Mouse (Mus musculus) thymus, adult 2 months (tissue): ENCODE results near the gene Ece1.

ENCODE experiments used
- CTCF ChIP-seq: fragments of 200-500 bp; IDR thresholded peaks from 2 replicates; pipeline ENCODE4 v1.5.1; 2012; ENCODE audit warnings: mild to moderate bottlenecking, control low read depth, low read length, moderate library complexity, borderline replicate concordance; ENCODE audit not compliant: control insufficient read depth, poor library complexity, insufficient read depth; ENCODE audit errors: extremely low read depth
- POLR2A ChIP-seq: fragments of 200-500 bp; IDR thresholded peaks from 2 replicates; pipeline ENCODE4 v1.6.1; 2012; ENCODE audit warnings: mild to moderate bottlenecking, low read length, control low read depth, moderate library complexity; ENCODE audit not compliant: control insufficient read depth, poor library complexity, insufficient read depth; ENCODE audit errors: extremely low read depth

- no peak for TF ChIP-seq CTCF
- TF ChIP-seq POLR2A: no peak
Observed at GRCm38 (mm10) chr4:137815473-137815872, 46.6 kb upstream of the Ece1 start.
